Mouse (Mus musculus): ENCODE measurements around the gene Rab5c. TPM values are rescaled to one million over a fixed set of nuclear protein-coding genes. Genes with fewer than 3 reads are reported as not detected.

Rab5c gene
- polyA plus RNA-seq, 1 experiment from 2014 or later = 18.8 TPM

DNA sequence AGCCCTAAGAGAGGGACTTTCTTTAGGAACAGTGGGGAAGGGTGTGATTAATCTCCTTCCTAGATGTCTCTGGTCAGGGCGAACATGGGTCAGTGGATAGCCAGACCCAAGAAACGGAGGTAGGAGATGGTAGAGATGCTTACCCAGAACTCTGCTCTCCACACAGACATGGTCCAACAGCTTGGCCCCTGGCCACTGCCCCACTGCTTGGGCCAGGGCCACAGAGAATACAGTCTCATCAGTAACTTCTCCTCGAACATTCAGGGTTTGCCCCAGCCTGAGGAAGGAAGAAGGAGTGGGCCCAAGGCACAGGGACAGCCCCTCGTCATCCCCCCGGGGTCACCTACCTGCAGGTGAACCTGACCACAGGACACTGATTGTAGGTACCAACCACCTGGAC, 29.9 kb upstream of the Rab5c start:
- Histone ChIP-seq H3K27ac (no peak overlapping the region), H3K4me3 (replicated peaks) (no peak overlapping the region), H3K36me3 (no peaks in the 10 kb centered on the region), H3K4me1 (replicated peaks) (peaks cover 15% of the 10 kb centered on the region), H3K9me3 (replicated peaks) (no peaks in the 10 kb centered on the region), H3K4me2 (no peak overlapping the region), H3K9ac (no peak overlapping the region), H3K27me3 (peaks cover 7% of the 10 kb centered on the region)
- 68% methylated on average over 5 of the region's 5 CpGs for WGBS (ENCODE audit: insufficient replicate concordance)
- ATAC-seq (ENCODE audit: low read depth) (no peak), DNase-seq (no peak)

- H3K4me2 ChIP-seq = no peak overlapping the region
- 67% methylated on average over 9 of the region's 9 CpGs for WGBS (ENCODE audit: insufficient replicate concordance)
- peaks cover 19% of the 10 kb centered on the region for H3K4me1 ChIP-seq (replicated peaks)
- DNase-seq = no peak
- H3K9me3 ChIP-seq (replicated peaks) = no peaks in the 10 kb centered on the region
- H3K27me3 ChIP-seq = peaks cover 18% of the 10 kb centered on the region
- no peak overlapping the region for H3K9ac ChIP-seq
- no peak for ATAC-seq (ENCODE audit: low read depth)
- H3K27ac ChIP-seq = no peak overlapping the region
- no peaks in the 10 kb centered on the region for H3K36me3 ChIP-seq
- no peak overlapping the region for H3K4me3 ChIP-seq (replicated peaks)
Measured at GRCm38 (mm10) chr11:100766726-100767125, 28.7 kb upstream of the Rab5c start.

- Histone ChIP-seq H3K9me3 (replicated peaks) (no peaks in the 10 kb centered on the region), H3K4me2 (peak within 1 kb of the TSS; percentile 79), H3K4me1 (replicated peaks) (peaks cover 32% of the 10 kb centered on the region), H3K27ac (no peak within 1 kb of the TSS), H3K4me3 (replicated peaks) (peak within 1 kb of the TSS; percentile 57), H3K27me3 (peaks cover 57% of the 10 kb centered on the region), H3K9ac (peak within 1 kb of the TSS; percentile 63), H3K36me3 (no peaks in the 10 kb centered on the region)
- 70% methylated on average over 7 of the region's 7 CpGs for WGBS (ENCODE audit: insufficient replicate concordance)
- DNase-seq = no peak
- no peak for ATAC-seq (ENCODE audit: low read depth)
Measured at GRCm38 (mm10) chr11:100762831-100763230, 24.8 kb upstream of the Rab5c start, which contains the start of gene Hcrt. TSS of gene Hcrt (minus strand) at chr11:100762931.

- H3K9ac ChIP-seq = peak overlapping the region; percentile 63
- no peaks in the 10 kb centered on the region for H3K36me3 ChIP-seq
- peak overlapping the region; percentile 57 for H3K4me3 ChIP-seq (replicated peaks)
- H3K9me3 ChIP-seq (replicated peaks) = no peaks in the 10 kb centered on the region
- peaks cover 32% of the 10 kb centered on the region for H3K4me1 ChIP-seq (replicated peaks)
- ATAC-seq (ENCODE audit: low read depth) (peak; percentile 60), DNase-seq (peak; percentile 39)
- WGBS (ENCODE audit: insufficient replicate concordance) = under 1% methylated on average over 27 of the region's 27 CpGs
- no peak overlapping the region for H3K27ac ChIP-seq
- peaks cover 69% of the 10 kb centered on the region for H3K27me3 ChIP-seq
- H3K4me2 ChIP-seq = peak overlapping the region; percentile 79
Measured at GRCm38 (mm10) chr11:100761547-100762045, 23.6 kb upstream of the Rab5c start.

GRCm38 (mm10) chr11:100759611-100760233, 21.7 kb upstream of the Rab5c start, which contains the start of gene Kcnh4:
TSS of gene Kcnh4 (minus strand) at chr11:100759942.
- Histone ChIP-seq H3K4me3 (replicated peaks) (peak within 1 kb of the TSS; percentile 49), H3K4me2 (peak within 1 kb of the TSS; percentile 71), H3K9me3 (replicated peaks) (no peaks in the 10 kb centered on the region), H3K36me3 (no peaks in the 10 kb centered on the region), H3K4me1 (replicated peaks) (peaks cover 32% of the 10 kb centered on the region), H3K27me3 (peaks cover 88% of the 10 kb centered on the region), H3K9ac (peak within 1 kb of the TSS; percentile 26; the same call in 1 of the 2 replicates), H3K27ac (no peak within 1 kb of the TSS)
- under 1% methylated on average over 50 of the region's 51 CpGs for WGBS (ENCODE audit: insufficient replicate concordance)
- DNase-seq (peak; percentile 55), ATAC-seq (ENCODE audit: low read depth) (peak; percentile 52)

DNA sequence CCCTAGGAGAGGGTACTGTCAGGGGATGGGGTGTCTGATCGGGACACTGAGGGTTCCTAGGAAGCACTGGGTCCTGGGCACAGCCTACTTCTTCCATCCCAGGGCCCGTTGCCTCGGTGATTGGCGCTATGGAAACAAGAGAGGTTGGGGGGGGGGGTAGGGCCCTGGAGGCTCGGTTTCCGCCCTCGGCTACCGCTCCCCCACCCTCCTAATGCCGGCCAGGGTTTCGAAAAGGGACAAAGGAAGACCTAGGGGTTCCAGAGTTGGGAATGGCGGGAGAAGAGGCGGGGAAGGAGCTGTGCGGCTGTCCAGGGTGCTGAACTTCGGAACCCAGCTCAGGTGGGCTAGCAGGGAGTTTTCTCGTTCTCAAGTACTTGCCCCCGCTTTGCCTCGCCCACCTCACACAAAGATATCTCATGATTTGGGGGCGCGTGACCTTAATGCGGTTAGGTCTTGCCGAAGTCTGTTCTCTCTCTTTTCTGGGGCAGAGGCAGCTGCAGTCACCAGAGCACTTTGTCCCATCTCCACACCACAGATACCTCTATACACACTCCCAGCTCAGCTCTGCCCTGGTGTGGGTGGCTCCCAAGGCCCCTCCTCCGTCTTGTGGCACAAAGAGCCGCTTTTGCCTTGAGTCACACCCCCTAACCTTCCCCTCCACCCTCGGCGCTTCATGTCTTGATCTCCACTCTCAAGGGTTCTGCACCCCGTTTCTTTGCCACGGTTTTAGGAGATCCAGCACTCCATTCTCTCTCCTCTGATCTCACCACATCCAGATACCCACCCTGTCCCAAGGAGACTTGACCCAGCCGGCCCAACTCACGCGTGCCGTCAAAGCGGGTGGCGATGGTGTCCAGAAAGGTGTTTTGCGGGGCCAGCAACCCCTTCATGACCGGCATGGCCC, 20.9 kb upstream of the Rab5c start:
- H3K27ac ChIP-seq = no peak overlapping the region
- H3K9ac ChIP-seq = no peak overlapping the region
- no peaks in the 10 kb centered on the region for H3K9me3 ChIP-seq (replicated peaks)
- ATAC-seq (ENCODE audit: low read depth) (no peak), DNase-seq (peak; percentile 38)
- H3K4me2 ChIP-seq = peak overlapping the region; percentile 71
- H3K4me1 ChIP-seq (replicated peaks) = peaks cover 32% of the 10 kb centered on the region
- WGBS (ENCODE audit: insufficient replicate concordance) = 2% methylated on average over 35 of the region's 35 CpGs
- no peaks in the 10 kb centered on the region for H3K36me3 ChIP-seq
- H3K4me3 ChIP-seq (replicated peaks) = peak overlapping the region; percentile 49
- H3K27me3 ChIP-seq = peaks cover 90% of the 10 kb centered on the region

- Histone ChIP-seq H3K27me3 (peaks cover 97% of the 10 kb centered on the region), H3K36me3 (no peaks in the 10 kb centered on the region), H3K4me3 (replicated peaks) (no peak overlapping the region), H3K4me1 (replicated peaks) (peaks cover 32% of the 10 kb centered on the region), H3K9me3 (replicated peaks) (no peaks in the 10 kb centered on the region), H3K4me2 (no peak overlapping the region), H3K9ac (no peak overlapping the region), H3K27ac (no peak overlapping the region)
- ATAC-seq (ENCODE audit: low read depth) (no peak), DNase-seq (no peak)
- WGBS (ENCODE audit: insufficient replicate concordance) = 64% methylated on average over 12 of the region's 12 CpGs
Measured at GRCm38 (mm10) chr11:100757566-100757965, 19.6 kb upstream of the Rab5c start.

- 45% methylated on average over 6 of the region's 6 CpGs for WGBS (ENCODE audit: insufficient replicate concordance)
- ATAC-seq (ENCODE audit: low read depth) (no peak), DNase-seq (no peak)
- H3K9me3 ChIP-seq (replicated peaks) = no peaks in the 10 kb centered on the region
- peaks cover 95% of the 10 kb centered on the region for H3K27me3 ChIP-seq
- H3K9ac ChIP-seq = no peak overlapping the region
- H3K4me2 ChIP-seq = no peak overlapping the region
- H3K4me3 ChIP-seq (replicated peaks) = no peak overlapping the region
- no peaks in the 10 kb centered on the region for H3K36me3 ChIP-seq
- H3K27ac ChIP-seq = no peak overlapping the region
- peaks cover 25% of the 10 kb centered on the region for H3K4me1 ChIP-seq (replicated peaks)
Measured at GRCm38 (mm10) chr11:100756476-100756875, 18.5 kb upstream of the Rab5c start.

DNA sequence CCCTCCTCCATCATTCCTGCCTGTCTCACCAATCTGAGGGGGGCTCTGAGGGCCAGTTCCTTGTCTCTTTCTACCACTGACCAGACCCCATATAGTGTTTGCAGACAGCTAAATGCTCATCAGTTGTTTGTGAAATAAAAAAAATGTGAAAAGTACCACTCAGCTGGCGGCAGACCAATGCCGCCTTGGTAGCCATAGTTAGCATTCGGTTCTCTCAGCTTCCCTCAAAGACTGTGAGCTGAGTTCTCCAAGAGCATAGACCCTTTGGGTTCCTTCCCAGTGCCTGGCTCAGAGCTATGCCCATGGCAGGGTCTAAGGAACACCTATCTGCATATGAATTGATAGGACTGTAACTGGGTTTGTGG, 16.7 kb upstream of the Rab5c start:
- Histone ChIP-seq H3K36me3 (no peaks in the 10 kb centered on the region), H3K27me3 (peaks cover 86% of the 10 kb centered on the region), H3K4me1 (replicated peaks) (peaks cover 11% of the 10 kb centered on the region), H3K27ac (no peak overlapping the region), H3K4me2 (no peak overlapping the region), H3K4me3 (replicated peaks) (no peak overlapping the region), H3K9ac (no peak overlapping the region), H3K9me3 (replicated peaks) (no peaks in the 10 kb centered on the region)
- DNase-seq (no peak), ATAC-seq (ENCODE audit: low read depth) (no peak)
- 90% methylated on average over 3 of the region's 3 CpGs for WGBS (ENCODE audit: insufficient replicate concordance)

- peaks cover 6% of the 10 kb centered on the region for H3K4me1 ChIP-seq (replicated peaks)
- H3K4me2 ChIP-seq = no peak overlapping the region
- H3K9me3 ChIP-seq (replicated peaks) = no peaks in the 10 kb centered on the region
- no peak overlapping the region for H3K27ac ChIP-seq
- WGBS (ENCODE audit: insufficient replicate concordance) = 57% methylated on average over 10 of the region's 12 CpGs
- H3K27me3 ChIP-seq = peaks cover 86% of the 10 kb centered on the region
- no peak overlapping the region for H3K4me3 ChIP-seq (replicated peaks)
- no peak overlapping the region for H3K9ac ChIP-seq
- ATAC-seq (ENCODE audit: low read depth) = no peak
- DNase-seq = no peak
- no peaks in the 10 kb centered on the region for H3K36me3 ChIP-seq
Measured at GRCm38 (mm10) chr11:100754021-100754692, 16.1 kb upstream of the Rab5c start.

DNA sequence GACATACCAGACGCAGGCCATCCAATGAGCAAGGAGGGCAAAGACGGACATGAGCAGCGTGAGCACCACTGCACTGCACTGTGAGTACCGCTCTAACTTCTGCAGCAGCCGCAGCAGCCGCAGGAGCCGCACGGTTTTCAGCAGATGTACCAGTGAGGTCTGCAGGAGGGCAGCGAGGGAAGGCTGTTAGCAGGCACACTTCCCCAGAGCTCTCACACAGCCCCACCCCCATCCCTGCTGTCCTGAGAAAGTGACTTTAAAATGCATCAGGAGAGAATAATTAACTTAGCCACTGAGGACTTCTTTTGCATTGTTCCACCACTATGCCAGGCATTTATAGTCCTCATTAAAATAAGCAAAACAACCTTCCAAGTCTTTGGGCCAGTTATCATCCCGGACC, 14.3 kb upstream of the Rab5c start:
- Histone ChIP-seq H3K9me3 (replicated peaks) (no peaks in the 10 kb centered on the region), H3K4me3 (replicated peaks) (no peak overlapping the region), H3K27me3 (peaks cover 85% of the 10 kb centered on the region), H3K27ac (no peak overlapping the region), H3K4me1 (replicated peaks) (peaks cover 12% of the 10 kb centered on the region), H3K9ac (no peak overlapping the region), H3K4me2 (no peak overlapping the region), H3K36me3 (no peaks in the 10 kb centered on the region)
- WGBS (ENCODE audit: insufficient replicate concordance) = 48% methylated on average over 10 of the region's 10 CpGs
- DNase-seq (no peak), ATAC-seq (ENCODE audit: low read depth) (no peak)
